Mouse (Mus musculus): Measurements from ENCODE around the gene Cela3b.

The Cela3b gene

DNA sequence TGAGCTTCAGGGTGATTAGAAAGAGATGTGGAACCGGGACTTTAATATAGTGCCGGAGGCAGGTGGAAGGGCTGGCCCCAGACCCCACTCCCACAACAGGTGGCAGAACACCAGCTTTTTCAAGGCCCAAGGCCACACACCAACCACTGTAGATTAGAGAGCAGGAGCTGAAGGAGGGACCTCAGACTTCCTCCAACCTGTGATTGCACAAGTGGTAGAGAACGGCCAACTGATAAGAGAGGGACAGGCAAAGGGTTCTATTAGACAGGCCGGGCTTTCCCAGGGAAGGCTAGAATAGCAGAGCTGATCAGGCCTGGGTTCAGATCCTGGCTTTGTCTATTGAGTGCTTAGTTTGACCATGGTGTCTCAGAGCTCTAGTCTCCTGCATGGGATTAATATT lies at the start of gene Cela3b:
Cela3b (minus strand) TSS at position 39 of the 400 bp plus-strand sequence.
- no peak for DNase-seq (ENCODE audit: low read depth, low spot score)

GRCm38 (mm10) chr4:137479757-137480156 lies 49.4 kb upstream of the Cela3b start:
- DNase-seq (ENCODE audit: low read depth, low spot score), result no peak

- DNase-seq (ENCODE audit: low read depth, low spot score), result no peak
Observed at GRCm38 (mm10) chr4:137478306-137478705, 48.0 kb upstream of the Cela3b start.

- no peak for DNase-seq (ENCODE audit: low read depth, low spot score)
Observed at GRCm38 (mm10) chr4:137477611-137478010, 47.3 kb upstream of the Cela3b start.

GRCm38 (mm10) chr4:137476761-137477237 lies 46.5 kb upstream of the Cela3b start:
- DNase-seq (ENCODE audit: low read depth, low spot score), result no peak

GRCm38 (mm10) chr4:137476065-137476760 lies 45.9 kb upstream of the Cela3b start:
- DNase-seq (ENCODE audit: low read depth, low spot score), result no peak

DNA sequence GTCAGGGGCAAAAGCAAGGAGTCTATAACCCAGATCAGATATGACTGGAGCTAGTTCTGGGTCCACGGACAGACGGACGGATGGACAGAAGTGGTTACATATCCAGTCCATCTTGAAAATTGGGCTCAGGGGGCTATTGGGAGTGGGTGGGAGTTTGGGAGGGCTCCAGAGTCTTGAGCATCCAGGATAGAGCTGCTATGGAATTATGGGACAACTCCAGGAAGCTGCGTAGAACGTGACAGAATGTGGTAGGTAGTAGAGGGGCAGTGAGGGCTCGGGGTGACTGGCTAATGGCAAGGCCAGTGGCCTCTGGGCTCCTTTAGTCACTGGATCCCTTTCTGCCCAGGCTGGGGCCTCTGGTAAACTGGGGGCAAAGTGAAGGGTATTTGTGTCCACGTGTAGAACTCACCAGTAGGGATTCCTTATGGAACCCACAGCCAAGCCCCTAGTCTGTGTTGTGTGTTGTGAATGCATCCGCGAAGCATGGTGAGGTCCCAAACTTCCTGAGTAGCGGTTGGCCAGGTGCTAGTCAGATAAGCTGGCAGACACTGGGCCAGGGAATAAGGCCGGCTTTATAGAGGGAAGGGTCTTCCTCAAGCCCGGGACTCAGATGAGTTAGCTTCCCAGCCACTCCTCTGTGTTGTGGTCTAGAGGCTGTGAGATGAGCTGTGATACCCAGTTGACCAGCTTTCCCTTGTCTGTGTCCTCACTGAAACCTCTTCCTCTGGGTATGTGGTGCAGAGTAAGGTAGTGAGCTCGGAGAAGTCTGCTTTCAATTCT lies 45.1 kb upstream of the Cela3b start:
- no peak for DNase-seq (ENCODE audit: low read depth, low spot score)

- no peak for DNase-seq (ENCODE audit: low read depth, low spot score)
Observed at GRCm38 (mm10) chr4:137474694-137475093, 44.4 kb upstream of the Cela3b start.

- DNase-seq (ENCODE audit: low read depth, low spot score), result no peak
Observed at GRCm38 (mm10) chr4:137473701-137474388, 43.5 kb upstream of the Cela3b start.

GRCm38 (mm10) chr4:137473240-137473639 lies 42.9 kb upstream of the Cela3b start:
- DNase-seq (ENCODE audit: low read depth, low spot score), result no peak

DNA sequence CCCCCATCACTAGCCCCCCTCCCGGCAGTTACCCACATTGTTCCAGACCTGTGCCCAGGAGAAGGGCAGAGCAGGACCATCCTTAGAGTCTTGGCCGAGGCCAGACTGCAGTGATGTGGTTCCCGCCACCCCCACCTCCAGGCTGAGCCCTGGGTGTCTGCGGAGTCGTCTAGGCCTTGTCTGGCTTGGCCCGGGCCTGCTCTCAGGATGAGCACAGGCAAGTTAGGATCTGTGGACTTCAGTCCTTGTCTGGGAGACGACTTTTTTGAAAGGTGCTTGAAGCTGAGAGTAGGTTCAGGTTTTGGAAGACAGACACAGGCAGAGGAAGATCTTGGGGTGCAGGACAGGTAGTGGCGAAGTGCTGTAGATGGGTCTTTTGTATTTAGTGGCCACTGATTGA lies 41.0 kb upstream of the Cela3b start:
- no peak for DNase-seq (ENCODE audit: low read depth, low spot score)

DNA sequence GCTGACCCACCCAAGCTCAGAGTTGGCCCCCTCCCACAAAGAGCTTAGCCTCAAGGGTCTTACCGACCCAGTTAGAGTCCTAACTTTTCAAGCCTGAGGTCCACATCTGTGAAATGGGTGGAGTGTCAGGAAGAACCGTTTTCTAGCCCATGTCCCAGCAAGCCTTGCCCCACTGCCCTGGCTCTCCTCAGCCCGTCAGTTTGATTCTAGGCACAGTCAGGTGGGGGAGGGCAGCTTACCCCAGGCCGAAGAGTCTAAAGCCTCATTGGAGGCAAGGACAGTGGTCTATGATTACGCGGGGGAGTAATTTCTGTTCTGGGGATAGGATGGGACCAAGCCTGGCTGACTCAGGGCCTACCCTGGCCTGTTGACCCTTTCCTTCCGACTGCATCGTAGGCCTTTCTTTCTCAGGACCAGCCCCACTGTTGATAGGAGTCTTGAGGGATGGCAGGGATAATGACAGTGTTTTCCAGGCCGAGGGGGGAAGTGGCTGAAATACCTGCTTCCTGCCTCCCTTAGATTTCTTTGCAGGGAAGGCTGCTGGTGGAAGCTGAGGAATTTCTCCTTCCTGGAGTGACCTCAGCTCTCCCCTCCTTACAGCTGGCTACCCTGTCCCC lies 40.5 kb upstream of the Cela3b start:
- no peak for DNase-seq (ENCODE audit: low read depth, low spot score)

GRCm38 (mm10) chr4:137469845-137470692 lies 39.7 kb upstream of the Cela3b start:
- DNase-seq (ENCODE audit: low read depth, low spot score), result no peak

DNA sequence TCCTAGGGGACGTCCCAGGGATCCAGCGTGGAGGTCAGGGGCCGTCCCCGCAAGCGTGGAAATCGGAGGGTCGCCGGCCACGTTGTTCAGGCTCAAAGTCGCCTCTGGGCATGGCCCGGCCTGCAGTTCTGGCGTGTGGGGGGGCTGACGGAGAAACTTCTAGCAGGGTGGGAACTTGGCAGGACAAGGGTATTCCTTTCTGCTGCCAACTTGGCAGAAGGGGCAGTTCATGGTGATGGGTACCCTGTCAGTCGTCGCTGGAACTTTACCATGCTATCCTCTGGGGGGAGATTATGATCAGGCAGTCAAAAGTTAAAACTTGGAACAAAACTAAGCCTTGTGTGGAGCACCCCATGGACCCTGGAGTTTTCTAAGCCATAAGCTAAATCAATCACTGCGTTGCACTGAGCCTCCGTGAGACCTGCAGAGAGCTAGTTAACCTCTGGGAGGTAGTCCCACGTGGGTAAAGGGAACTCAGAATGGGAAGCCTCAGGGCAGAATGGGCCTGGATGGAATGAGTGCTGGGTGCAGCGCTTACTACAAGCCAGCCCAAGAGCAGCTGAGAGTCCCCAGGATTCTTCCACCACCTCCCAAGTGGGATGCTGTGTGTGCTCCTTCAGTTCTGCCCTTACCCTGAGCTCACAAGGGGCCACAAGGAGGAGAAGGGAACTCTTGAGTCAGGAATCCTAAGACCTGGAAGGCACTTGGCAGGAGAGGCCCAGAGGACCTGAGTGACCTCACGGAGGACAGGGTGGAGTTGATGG lies 38.9 kb upstream of the Cela3b start:
- DNase-seq (ENCODE audit: low read depth, low spot score), result no peak

GRCm38 (mm10) chr4:137468260-137469080 lies 38.1 kb upstream of the Cela3b start, which contains the start of gene Hspg2:
Gene Hspg2 (plus strand): TSS chr4:137468769.
- DNase-seq (ENCODE audit: low read depth, low spot score), result peak; percentile 98

GRCm38 (mm10) chr4:137467525-137467924 lies 37.2 kb upstream of the Cela3b start:
- DNase-seq (ENCODE audit: low read depth, low spot score), result no peak

- no peak for DNase-seq (ENCODE audit: low read depth, low spot score)
Observed at GRCm38 (mm10) chr4:137466991-137467390, 36.7 kb upstream of the Cela3b start.

- DNase-seq (ENCODE audit: low read depth, low spot score), result no peak
Observed at GRCm38 (mm10) chr4:137465125-137465787, 34.9 kb upstream of the Cela3b start.
